Mouse (Mus musculus) olfactory bulb, adult 2 months (tissue): ENCODE data around the gene Tfe3.

Experiments used
- CTCF ChIP-seq: fragments of 200-500 bp; IDR thresholded peaks from 2 replicates; pipeline ENCODE4 v1.5.1; 2012; ENCODE audit warnings: low read depth, mild to moderate bottlenecking, low read length, moderate library complexity; ENCODE audit not compliant: insufficient read depth
- POLR2A ChIP-seq: fragments of 200-500 bp; IDR thresholded peaks from 2 replicates; pipeline ENCODE4 v1.6.1; 2012; ENCODE audit warnings: mild to moderate bottlenecking, low read depth, low read length, moderate library complexity; ENCODE audit not compliant: insufficient read depth

DNA sequence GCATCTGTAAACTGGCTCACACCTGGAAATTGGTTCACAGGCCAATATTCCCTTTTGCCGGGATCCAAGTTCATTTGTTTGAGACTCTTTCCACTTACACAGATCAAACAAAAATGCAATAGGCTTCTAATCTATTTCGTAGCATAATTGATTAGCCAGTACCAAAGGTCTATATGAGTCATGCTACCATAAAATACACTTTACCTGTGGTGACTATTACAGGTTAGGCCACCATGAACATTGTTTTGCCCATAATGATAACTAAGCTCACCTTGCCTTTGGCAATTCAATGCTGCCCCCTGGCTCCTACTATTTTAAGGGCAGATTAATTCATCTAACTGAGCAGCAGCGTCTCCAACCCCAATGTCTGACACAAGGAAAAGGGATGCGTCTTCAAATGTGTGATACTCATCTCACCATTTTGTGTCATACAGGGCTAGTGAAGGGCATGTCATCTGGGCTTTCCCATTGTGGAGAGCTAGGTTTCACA, 20.3 kb downstream of the Tfe3 start:
- no peak for TF ChIP-seq CTCF
- no peak for TF ChIP-seq POLR2A
